Mouse (Mus musculus) hindbrain, embryonic 16.5 days (tissue): Measurements from ENCODE around the gene Col18a1. TPM values are rescaled to one million over a fixed set of nuclear protein-coding genes. Genes with fewer than 3 reads are reported as not detected.

ENCODE experiments used
- ATAC-seq: fragments of 200-750 bp; cut with Nextera tagmentation; 2 replicates; pipeline ENCODE4 v1.8.0; 2017; ENCODE audit warnings: moderate TSS enrichment, moderate library complexity
- H3K27ac ChIP-seq: fragments of 300-500 bp; sonication (generic); 2 replicates; pipeline ENCODE4 v1.5.1; 2014; ENCODE audit warnings: low read depth, mild to moderate bottlenecking, control low read depth, low read length, moderate library complexity
- H3K27me3 ChIP-seq: fragments of 300-500 bp; sonication (generic); replicated peaks from 2 replicates; pipeline ENCODE4 v1.6.1; 2014; ENCODE audit warnings: low read length; ENCODE audit not compliant: control insufficient read depth, insufficient read depth
- H3K36me3 ChIP-seq: fragments of 300-500 bp; sonication (generic); 2 replicates; pipeline ENCODE4 v1.6.1; 2014; ENCODE audit warnings: mild to moderate bottlenecking, low read length, moderate library complexity, mixed read lengths; ENCODE audit not compliant: control insufficient read depth, insufficient read depth
- H3K4me1 ChIP-seq: fragments of 300-500 bp; sonication (generic); 2 replicates; pipeline ENCODE4 v1.6.1; 2014; ENCODE audit warnings: low read depth, low read length; ENCODE audit not compliant: control insufficient read depth, insufficient read depth
- H3K4me2 ChIP-seq: fragments of 300-500 bp; sonication (generic); 2 replicates; pipeline ENCODE4 v1.6.1; 2014; ENCODE audit warnings: mild to moderate bottlenecking, low read length, control low read depth, moderate library complexity
- H3K4me3 ChIP-seq: fragments of 300-500 bp; sonication (generic); 2 replicates; pipeline ENCODE4 v1.5.1; 2014; ENCODE audit warnings: mild to moderate bottlenecking, low read length, control low read depth, moderate library complexity
- H3K9ac ChIP-seq: fragments of 300-500 bp; sonication (generic); 2 replicates; pipeline ENCODE4 v1.6.1; 2014; ENCODE audit warnings: low read depth, mild to moderate bottlenecking, control low read depth, low read length, moderate library complexity
- H3K9me3 ChIP-seq: fragments of 300-500 bp; sonication (generic); 2 replicates; pipeline ENCODE4 v1.6.1; 2014; ENCODE audit warnings: mild to moderate bottlenecking, low read length, moderate library complexity; ENCODE audit not compliant: control insufficient read depth
- WGBS: fragments of 180-500 bp; shearing (Covaris S2); extraction: QIAGEN DNeasy Blood & Tissue Kit; methylation state at CpG from one replicate; pipeline ENCODE4 v1.1.7; 2014; 5-methylcytosine and 5-hydroxymethylcytosine counted together
- polyA plus RNA-seq: library from polyadenylated mRNA; unstranded; fragments of >200 nt; fragmentation: Nextera tagmentation; extraction: Ambion mirVana; gene quantifications from 2 replicates; pipeline ENCODE4 v1.2.1, GENCODE M21; 2015

Col18a1 gene
- polyA plus RNA-seq, 1 experiment from 2014 or later: 26.4 TPM

DNA sequence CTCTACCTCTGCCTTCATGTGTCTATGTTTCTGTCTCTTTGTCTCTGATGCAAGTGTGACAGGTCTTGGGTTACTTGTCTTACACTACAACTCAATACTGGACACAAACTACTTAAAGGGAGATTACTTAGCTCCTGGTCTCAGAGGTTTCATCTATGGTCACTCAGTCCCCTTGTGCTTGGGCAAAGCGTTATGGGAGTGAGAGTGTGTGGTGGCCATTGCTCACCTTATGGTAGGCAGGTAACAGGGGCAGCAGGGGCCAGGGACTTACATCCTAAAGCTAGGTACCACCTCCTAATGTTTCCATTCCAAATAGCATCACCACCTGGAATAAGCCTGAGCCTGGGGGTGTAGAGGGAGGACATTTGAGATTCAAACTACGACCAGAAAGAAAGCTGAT, 39.8 kb upstream of the Col18a1 start:
- H3K4me1 ChIP-seq: peaks cover 5% of the 10 kb centered on the region; the same call in 1 of the 2 replicates
- WGBS: 81% methylated on average over 2 of the region's 2 CpGs
- H3K9me3 ChIP-seq: no peaks in the 10 kb centered on the region
- no peak for ATAC-seq
- no peak overlapping the region for H3K9ac ChIP-seq
- H3K4me3 ChIP-seq: no peak overlapping the region
- H3K27ac ChIP-seq: no peak overlapping the region
- no peaks in the 10 kb centered on the region for H3K27me3 ChIP-seq
- H3K36me3 ChIP-seq: no peaks in the 10 kb centered on the region
- no peak overlapping the region for H3K4me2 ChIP-seq

GRCm38 (mm10) chr10:77203960-77204359, 37.6 kb upstream of the Col18a1 start:
- WGBS: 83% methylated on average over 4 of the region's 4 CpGs
- no peak overlapping the region for H3K4me3 ChIP-seq
- ATAC-seq: no peak

GRCm38 (mm10) chr10:77201919-77202318, 35.6 kb upstream of the Col18a1 start:
- no peaks in the 10 kb centered on the region for H3K36me3 ChIP-seq
- no peak for ATAC-seq
- H3K4me1 ChIP-seq: peaks cover 4% of the 10 kb centered on the region; the same call in 1 of the 2 replicates
- H3K4me3 ChIP-seq: no peak overlapping the region
- H3K27ac ChIP-seq: no peak overlapping the region
- H3K9ac ChIP-seq: no peak overlapping the region
- no peaks in the 10 kb centered on the region for H3K9me3 ChIP-seq
- no peak overlapping the region for H3K4me2 ChIP-seq
- 58% methylated on average over 5 of the region's 5 CpGs for WGBS
- H3K27me3 ChIP-seq: no peaks in the 10 kb centered on the region

More at GRCm38 (mm10) chr10:77203960-77204359, 37.6 kb upstream of the Col18a1 start:
- H3K4me1 ChIP-seq: peaks cover 5% of the 10 kb centered on the region; the same call in 1 of the 2 replicates
- H3K9me3 ChIP-seq: no peaks in the 10 kb centered on the region
- H3K36me3 ChIP-seq: no peaks in the 10 kb centered on the region
- no peak overlapping the region for H3K27ac ChIP-seq
- H3K4me2 ChIP-seq: no peak overlapping the region
- no peak overlapping the region for H3K9ac ChIP-seq
- H3K27me3 ChIP-seq: no peaks in the 10 kb centered on the region

GRCm38 (mm10) chr10:77200295-77200694, 33.9 kb upstream of the Col18a1 start:
- Histone ChIP-seq H3K4me2 (no peak overlapping the region), H3K9me3 (no peaks in the 10 kb centered on the region), H3K4me1 (no peaks in the 10 kb centered on the region), H3K9ac (no peak overlapping the region), H3K36me3 (no peaks in the 10 kb centered on the region), H3K4me3 (no peak overlapping the region), H3K27ac (no peak overlapping the region), H3K27me3 (no peaks in the 10 kb centered on the region)
- WGBS: 81% methylated on average over 9 of the region's 9 CpGs
- ATAC-seq: no peak

DNA sequence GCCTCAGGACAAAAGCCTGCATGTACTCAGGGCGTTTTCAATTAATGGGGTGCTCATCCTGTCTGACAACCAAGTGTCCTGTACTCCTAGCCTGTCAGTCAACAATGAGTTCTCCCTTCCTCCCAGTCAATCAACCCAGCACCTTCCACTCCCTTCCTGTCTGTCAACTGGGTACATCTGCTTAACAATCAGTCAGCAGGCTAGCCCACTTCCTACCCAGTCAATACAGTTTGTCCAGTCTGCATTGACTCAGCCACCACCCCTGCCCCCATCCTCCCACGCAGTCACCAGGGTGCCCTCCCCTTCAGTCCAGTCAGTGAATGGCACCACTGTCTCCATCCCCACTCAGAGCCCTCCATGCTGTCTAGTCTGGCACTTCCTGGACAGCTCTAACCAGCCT, 32.9 kb upstream of the Col18a1 start:
- Histone ChIP-seq H3K9ac (no peak overlapping the region), H3K27ac (no peak overlapping the region), H3K27me3 (no peaks in the 10 kb centered on the region), H3K9me3 (no peaks in the 10 kb centered on the region), H3K4me3 (no peak overlapping the region), H3K4me1 (no peaks in the 10 kb centered on the region), H3K4me2 (no peak overlapping the region), H3K36me3 (no peaks in the 10 kb centered on the region)
- WGBS: 63% methylated on average over 2 of the region's 2 CpGs
- ATAC-seq: no peak

GRCm38 (mm10) chr10:77197469-77198209, 31.3 kb upstream of the Col18a1 start:
- Histone ChIP-seq H3K9me3 (no peaks in the 10 kb centered on the region), H3K36me3 (no peaks in the 10 kb centered on the region), H3K4me1 (no peaks in the 10 kb centered on the region), H3K4me3 (no peak overlapping the region), H3K4me2 (no peak overlapping the region), H3K27ac (no peak overlapping the region), H3K9ac (no peak overlapping the region), H3K27me3 (no peaks in the 10 kb centered on the region)
- 0 out of 2 replicates have a peak, but pooled peaks have one; percentile 40 for ATAC-seq
- WGBS: 18% methylated on average over 9 of the region's 9 CpGs

- Histone ChIP-seq H3K4me1 (peaks cover under 1% of the 10 kb centered on the region; the same call in 1 of the 2 replicates), H3K4me3 (no peak overlapping the region), H3K4me2 (no peak overlapping the region), H3K9ac (no peak overlapping the region), H3K27ac (no peak overlapping the region), H3K27me3 (no peaks in the 10 kb centered on the region), H3K9me3 (no peaks in the 10 kb centered on the region), H3K36me3 (no peaks in the 10 kb centered on the region)
- WGBS: 85% methylated on average over 4 of the region's 4 CpGs
- ATAC-seq: no peak
These were observed 30.3 kb upstream of the Col18a1 start for GRCm38 (mm10) chr10:77196676-77197075.

DNA sequence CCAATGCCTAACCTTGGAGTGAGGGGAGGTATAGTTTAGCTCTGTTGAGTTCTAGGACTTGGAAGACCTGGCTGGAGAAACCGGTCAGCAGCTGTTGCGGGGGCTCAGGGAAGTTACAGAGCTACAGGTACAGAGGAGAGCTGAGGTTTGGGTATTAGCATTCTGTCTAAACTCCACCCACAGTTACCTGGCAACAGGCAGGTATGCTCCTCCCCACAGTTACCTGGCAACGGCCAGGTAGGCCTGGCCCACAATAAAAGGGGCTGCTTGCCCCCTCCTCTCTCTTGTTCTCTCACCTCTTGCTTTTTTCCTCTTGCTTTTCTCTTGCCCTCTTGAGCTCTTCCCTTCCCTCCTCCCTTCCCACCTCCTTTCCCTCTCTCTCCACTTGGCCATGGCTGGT, 29.8 kb upstream of the Col18a1 start:
- no peak for ATAC-seq
- 85% methylated on average over 3 of the region's 3 CpGs for WGBS
- H3K4me2 ChIP-seq: no peak overlapping the region

GRCm38 (mm10) chr10:77193495-77193894, 27.1 kb upstream of the Col18a1 start:
- H3K4me2 ChIP-seq: no peak overlapping the region
- H3K27ac ChIP-seq: no peak overlapping the region
- H3K4me3 ChIP-seq: no peak overlapping the region
- H3K9me3 ChIP-seq: no peaks in the 10 kb centered on the region
- no peaks in the 10 kb centered on the region; the same call in 1 of the 2 replicates for H3K27me3 ChIP-seq
- ATAC-seq: no peak
- H3K9ac ChIP-seq: no peak overlapping the region
- H3K36me3 ChIP-seq: no peaks in the 10 kb centered on the region
- peaks cover 7% of the 10 kb centered on the region for H3K4me1 ChIP-seq

More for the DNA sequence above, 29.8 kb upstream of the Col18a1 start:
- Histone ChIP-seq H3K27me3 (no peaks in the 10 kb centered on the region), H3K9me3 (no peaks in the 10 kb centered on the region), H3K36me3 (no peaks in the 10 kb centered on the region), H3K9ac (no peak overlapping the region), H3K4me1 (peaks cover 6% of the 10 kb centered on the region), H3K4me3 (no peak overlapping the region), H3K27ac (no peak overlapping the region)
